Mouse (Mus musculus): ENCODE measurements around the gene Tas2r104. TPM values are rescaled to one million over a fixed set of nuclear protein-coding genes. Genes with fewer than 3 reads are reported as not detected.

The Tas2r104 gene
- polyA plus RNA-seq (2014; fragmentation: Illumina TruSeq; extraction: RNeasy Lipid Tissue Mini Kit (QIAGEN cat#74804); ENCODE audit: low read depth, low replicate concordance), result not detected

GRCm38 (mm10) chr6:131685644-131686043 lies at the start of gene Tas2r104:
Gene Tas2r104 (minus strand): TSS chr6:131685744.

GRCm38 (mm10) chr6:131689963-131690362 lies 4.4 kb upstream of the Tas2r104 start, which contains the start of gene Tas2r114:
Gene Tas2r114 (minus strand): TSS chr6:131690063.

GRCm38 (mm10) chr6:131687395-131687794 lies 1.9 kb upstream of the Tas2r104 start, which contains the start of gene Tas2r105:
Gene Tas2r105 (minus strand): TSS chr6:131687495.

GRCm38 (mm10) chr6:131678786-131679185 lies 6.8 kb downstream of the Tas2r104 start, which contains the start of gene Tas2r106:
Gene Tas2r106 (minus strand): TSS chr6:131678886.

GRCm38 (mm10) chr6:131660049-131660448 lies 25.5 kb downstream of the Tas2r104 start, which contains the start of gene Tas2r107:
Gene Tas2r107 (minus strand): TSS chr6:131660149.

Other genes starting within 250 kb of the Tas2r104 start
- gene 5430401F13Rik, start 199.3 kb downstream of the Tas2r104 start, polyA plus RNA-seq (2014; fragmentation: Illumina TruSeq; extraction: RNeasy Lipid Tissue Mini Kit (QIAGEN cat#74804); ENCODE audit: low read depth, low replicate concordance), result 1.4 TPM
- gene Gm6619, start 199.3 kb downstream of the Tas2r104 start, polyA plus RNA-seq (2014; fragmentation: Illumina TruSeq; extraction: RNeasy Lipid Tissue Mini Kit (QIAGEN cat#74804); ENCODE audit: low read depth, low replicate concordance), result not detected
- not detected for gene Tas2r130, start 54.8 kb downstream of the Tas2r104 start, polyA plus RNA-seq (2014; fragmentation: Illumina TruSeq; extraction: RNeasy Lipid Tissue Mini Kit (QIAGEN cat#74804); ENCODE audit: low read depth, low replicate concordance)
- gene Tas2r107, start 25.6 kb downstream of the Tas2r104 start, polyA plus RNA-seq (2014; fragmentation: Illumina TruSeq; extraction: RNeasy Lipid Tissue Mini Kit (QIAGEN cat#74804); ENCODE audit: low read depth, low replicate concordance), result not detected
- not detected for gene Tas2r106, start 6.9 kb downstream of the Tas2r104 start, polyA plus RNA-seq (2014; fragmentation: Illumina TruSeq; extraction: RNeasy Lipid Tissue Mini Kit (QIAGEN cat#74804); ENCODE audit: low read depth, low replicate concordance)
- not detected for gene Tas2r105, start 1.8 kb upstream of the Tas2r104 start, polyA plus RNA-seq (2014; fragmentation: Illumina TruSeq; extraction: RNeasy Lipid Tissue Mini Kit (QIAGEN cat#74804); ENCODE audit: low read depth, low replicate concordance)
- gene Tas2r114, start 4.3 kb upstream of the Tas2r104 start, polyA plus RNA-seq (2014; fragmentation: Illumina TruSeq; extraction: RNeasy Lipid Tissue Mini Kit (QIAGEN cat#74804); ENCODE audit: low read depth, low replicate concordance), result not detected